Mouse (Mus musculus) thymus, postnatal 4 days (tissue): ENCODE data around the gene Gm20388.

Experiments used
- DNase-seq: peaks from one replicate; pipeline ENCODE4 v3.0.0; 2021

Gm20388 gene

DNA sequence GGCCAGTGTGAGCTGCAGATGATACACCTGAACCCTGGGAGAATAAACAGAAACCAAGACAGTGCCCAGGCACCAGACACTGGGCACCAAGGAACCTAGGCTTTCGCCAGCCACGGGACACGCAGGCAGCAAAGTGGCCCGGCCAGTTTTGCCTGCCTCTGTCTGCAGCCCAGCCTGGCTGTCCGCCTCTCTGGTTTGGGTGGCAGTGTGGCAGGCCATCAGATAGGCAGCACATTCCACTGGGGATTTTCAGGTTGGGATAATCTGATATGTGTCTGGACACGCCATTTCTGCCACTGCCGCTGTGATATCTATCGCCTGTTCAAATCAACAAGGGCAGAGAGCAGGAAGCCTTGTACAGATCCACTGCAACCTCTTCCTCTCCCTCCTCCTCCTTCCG lies 1353.6 kb downstream of the Gm20388 start:
- DNase-seq, result no peak

- DNase-seq, result no peak
Observed at GRCm38 (mm10) chr8:121271542-121271941, 1360.9 kb downstream of the Gm20388 start.

DNA sequence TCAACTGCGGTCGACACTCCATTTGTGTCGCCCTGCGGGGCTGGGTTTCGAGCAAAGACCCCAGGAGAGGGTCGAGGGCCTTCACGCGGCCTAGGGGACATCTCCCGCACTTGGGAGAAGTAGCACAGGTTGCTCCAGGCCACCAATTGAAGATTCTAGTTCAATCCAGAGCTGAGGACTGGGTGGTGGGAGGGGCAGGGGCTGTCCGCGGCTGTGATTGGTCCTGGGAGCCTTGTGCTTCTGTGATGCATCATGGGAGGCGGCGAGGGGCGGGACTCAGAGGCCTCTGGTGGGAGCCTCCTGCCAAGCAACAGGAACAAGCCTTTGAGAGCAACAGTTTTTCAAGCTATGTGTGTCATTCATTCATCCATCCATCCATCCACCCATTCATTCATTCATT lies 1362.6 kb downstream of the Gm20388 start:
- DNase-seq, result peak; percentile 18

DNA sequence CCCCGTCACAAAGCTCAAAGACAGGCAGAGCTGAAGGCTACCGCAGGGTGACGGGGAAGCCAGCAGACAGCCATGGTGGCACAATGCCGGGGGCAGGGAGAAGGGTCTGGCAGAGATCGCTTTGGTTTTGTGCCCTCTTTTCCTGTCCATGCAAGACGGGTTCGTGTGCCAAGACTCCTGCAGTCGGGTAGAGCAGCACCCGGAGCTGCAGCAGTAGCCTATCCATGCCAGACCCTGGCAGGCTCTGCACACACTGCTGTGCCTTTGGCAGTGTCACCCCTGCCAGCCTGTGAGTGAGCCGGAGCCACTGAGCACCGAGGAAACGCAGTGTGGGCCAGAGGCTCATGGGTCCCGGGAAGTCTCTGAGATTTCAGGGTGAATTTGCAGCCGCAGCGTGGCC lies 1363.0 kb downstream of the Gm20388 start:
- DNase-seq, result no peak

DNA sequence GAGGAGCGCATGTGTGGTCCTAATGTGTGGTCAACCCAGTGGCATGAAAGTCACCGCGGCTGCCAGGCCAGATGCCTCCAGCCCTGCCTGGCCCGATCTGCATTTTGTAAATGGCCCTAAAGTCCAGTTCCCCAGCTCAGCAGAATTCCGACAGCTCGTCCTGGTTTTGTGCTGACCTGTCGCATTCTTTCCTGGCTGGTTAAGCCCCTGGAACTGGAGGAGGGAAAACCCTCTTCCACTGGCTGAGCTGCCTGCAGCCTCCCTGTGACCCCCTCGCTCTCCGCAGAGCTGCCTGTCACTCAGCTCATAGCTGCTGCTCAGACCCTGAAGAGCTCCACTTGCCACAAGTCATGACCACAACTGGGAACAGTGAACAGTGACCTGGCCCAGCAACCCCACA lies 1369.8 kb downstream of the Gm20388 start:
- DNase-seq, result no peak

DNA sequence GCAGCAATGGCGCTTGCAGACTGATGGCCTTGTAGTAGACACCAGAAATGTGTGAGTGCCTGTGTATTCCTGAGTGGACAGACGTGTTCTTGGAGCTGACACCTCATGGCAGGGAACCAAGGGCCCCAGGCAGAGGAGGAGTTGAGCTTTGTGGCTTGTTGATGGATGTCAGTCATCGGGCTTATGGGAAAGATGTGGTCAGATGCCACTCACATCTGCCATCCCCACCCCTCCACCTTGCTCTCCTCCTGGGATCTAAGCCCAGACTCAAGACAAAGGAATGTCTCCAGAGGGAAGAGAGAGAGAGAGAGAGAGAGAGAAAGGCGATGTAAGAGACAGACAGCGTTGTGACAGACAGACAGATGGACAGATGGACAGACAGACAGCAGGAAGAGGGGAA lies 1378.7 kb downstream of the Gm20388 start:
- no peak for DNase-seq

DNA sequence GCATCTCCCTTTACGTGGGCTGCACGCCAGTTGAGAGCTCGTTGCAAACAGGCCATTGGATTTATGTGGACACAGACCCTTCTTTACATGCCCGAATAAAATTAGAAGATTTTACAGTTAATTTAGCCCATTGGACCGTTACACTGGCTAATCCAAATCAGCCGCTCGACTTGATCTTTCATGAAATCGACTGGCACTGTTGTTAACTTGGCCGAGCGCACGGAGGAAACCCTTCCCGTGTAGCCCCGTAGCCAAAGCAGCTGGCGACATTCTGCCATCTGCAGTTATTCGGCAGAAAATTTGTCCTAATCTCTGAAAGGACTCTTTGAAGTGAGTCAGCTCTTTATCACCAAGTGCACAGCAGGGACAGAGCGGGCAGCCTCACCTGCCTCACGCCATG lies 1379.9 kb downstream of the Gm20388 start:
- DNase-seq, result no peak

DNA sequence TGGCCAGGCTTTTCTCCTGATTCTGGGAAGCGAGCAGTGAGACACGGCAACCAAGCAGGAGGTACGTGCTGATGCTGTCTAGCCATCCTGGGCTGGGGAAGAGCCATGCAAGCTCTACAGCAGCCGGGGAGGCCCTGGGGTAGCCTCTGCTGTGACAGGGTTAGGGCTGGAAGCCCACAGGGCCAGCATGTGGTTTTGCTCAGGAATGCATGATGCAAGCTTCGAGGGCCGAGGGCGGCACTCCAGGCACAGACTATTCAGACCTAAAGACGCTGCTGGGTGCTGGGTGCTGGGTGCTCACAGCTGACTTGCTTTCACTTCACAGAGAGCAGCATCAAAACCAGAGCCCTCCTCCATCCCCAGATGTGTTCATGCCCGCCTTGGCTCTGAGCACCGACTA lies 1382.8 kb downstream of the Gm20388 start:
- DNase-seq, result no peak

GRCm38 (mm10) chr8:121294234-121295108 lies 1383.8 kb downstream of the Gm20388 start:
- no peak for DNase-seq

GRCm38 (mm10) chr8:121296082-121296481 lies 1385.4 kb downstream of the Gm20388 start:
- no peak for DNase-seq

- no peak for DNase-seq
Observed at GRCm38 (mm10) chr8:121296597-121296996, 1386.0 kb downstream of the Gm20388 start.

GRCm38 (mm10) chr8:121297299-121297698 lies 1386.7 kb downstream of the Gm20388 start:
- DNase-seq, result no peak

DNA sequence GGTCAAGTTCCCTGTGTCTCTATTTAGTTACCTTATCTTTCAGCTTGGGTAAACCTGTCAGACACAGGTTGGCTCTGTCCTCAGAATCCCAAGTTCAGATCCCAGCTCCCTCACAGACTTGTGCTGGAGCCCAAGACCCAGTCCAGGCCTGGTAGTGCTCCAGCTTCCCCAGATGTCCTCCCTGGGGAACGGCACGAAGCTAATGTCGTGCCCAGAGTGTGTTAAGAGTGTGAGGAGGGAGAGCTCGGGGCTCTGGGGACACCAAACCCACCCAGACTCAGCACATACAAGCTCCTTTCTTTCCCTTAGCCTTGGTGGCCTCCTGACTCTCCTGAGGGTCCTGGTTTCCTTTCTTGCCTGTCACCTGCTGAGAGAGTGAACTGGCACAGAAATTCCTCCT lies 1389.4 kb downstream of the Gm20388 start:
- DNase-seq, result no peak

DNA sequence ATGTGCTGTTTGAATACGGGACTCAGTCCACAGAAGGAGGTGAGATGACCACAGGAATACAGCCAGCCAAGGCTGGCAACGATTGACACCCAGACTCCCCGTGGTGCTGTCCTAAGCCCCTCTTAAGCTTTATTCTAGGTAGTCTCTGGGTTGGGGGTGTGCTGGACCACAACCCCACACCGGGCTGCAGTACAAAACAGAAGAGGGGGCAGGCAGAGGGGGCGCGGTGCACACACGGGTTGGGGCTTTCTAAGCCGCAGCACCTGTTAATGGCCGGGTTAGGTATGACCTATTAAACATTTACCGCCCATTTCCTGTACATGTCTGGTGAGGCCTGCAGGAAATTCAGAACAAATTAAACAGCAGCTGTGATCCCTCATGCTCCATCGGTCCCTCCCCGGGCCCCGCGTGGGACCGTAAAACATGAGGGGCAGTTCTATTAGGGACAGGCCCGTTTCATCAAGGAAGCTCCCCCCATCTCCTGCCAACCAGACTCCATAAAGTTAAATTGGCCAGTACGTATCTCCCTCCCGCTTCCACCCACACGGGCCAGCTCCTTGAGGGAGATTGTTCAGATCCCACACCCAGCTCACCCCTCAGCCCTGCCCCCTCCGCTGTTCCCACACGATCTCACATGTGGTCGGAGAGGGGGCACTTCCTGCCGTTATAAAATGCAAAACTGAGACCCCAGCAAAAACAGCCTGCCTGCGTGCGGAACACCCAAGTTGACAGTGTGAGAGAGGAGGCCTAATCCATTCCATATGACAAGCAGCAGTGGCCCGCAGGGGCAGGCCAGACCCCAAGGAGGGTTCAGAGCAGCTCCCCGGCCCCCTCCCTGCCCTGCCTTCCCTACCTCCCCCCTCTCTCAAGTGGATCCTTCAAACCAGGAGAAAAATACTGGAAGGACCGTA lies 1390.1 kb downstream of the Gm20388 start:
- DNase-seq, result peak; percentile 67

- DNase-seq, result peak; percentile 59
Observed at GRCm38 (mm10) chr8:121301431-121301830, 1390.8 kb downstream of the Gm20388 start.

DNA sequence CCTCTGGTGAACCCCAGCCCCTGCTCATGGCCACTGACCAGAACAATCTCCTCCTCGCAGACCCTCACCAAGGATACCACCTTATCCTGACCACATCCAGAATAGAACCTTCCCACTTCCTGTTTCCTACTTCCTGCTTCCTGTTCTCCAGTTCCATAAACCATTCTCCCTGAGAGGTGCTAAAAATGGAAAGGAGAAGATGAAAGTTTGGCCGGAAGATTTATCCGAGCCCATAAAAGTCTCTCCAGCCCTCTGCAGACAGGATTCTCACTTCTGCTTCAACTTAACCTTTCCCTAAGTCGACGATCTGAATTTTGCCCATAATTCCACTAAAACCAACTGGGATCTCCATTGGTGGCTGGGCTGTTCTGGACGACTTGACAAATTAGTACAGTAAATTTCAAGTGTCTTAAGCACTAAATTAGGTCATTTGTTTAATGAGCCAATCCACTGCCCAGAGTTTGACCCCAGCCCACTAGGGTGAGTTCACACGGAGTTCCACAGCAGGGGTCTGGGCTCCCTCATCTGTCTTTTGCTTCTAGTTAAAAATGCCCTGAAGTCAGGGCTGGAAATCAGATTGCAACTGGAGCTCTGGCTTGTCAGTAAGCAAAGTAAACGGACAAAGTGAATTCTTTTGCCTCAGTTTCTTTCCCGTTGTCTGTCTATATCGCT lies 1391.5 kb downstream of the Gm20388 start:
- no peak for DNase-seq

GRCm38 (mm10) chr8:121307723-121308122 lies 1397.1 kb downstream of the Gm20388 start:
- no peak for DNase-seq

- DNase-seq, result peak; percentile 21
Observed at GRCm38 (mm10) chr8:121310976-121311819, 1400.6 kb downstream of the Gm20388 start.

DNA sequence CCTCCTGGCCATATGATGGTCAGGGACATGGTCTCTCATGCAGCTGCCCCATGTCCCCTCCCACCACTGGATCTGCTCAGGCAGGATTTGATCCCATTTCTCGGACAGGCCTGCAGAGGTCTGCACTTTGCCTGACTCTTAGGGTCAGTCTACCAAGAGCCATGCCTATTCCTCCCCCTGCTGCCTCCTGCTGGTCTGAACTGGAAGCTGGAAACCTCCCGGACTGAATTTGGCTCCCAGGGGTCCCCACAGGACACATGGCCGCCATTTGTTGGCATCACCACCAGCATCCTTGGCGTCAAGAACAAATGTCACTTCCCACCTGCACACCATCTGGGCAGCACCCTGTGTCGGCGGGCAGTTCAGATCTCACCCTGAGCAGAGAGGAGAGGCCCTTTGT lies 1402.8 kb downstream of the Gm20388 start:
- DNase-seq, result peak; percentile 23

DNA sequence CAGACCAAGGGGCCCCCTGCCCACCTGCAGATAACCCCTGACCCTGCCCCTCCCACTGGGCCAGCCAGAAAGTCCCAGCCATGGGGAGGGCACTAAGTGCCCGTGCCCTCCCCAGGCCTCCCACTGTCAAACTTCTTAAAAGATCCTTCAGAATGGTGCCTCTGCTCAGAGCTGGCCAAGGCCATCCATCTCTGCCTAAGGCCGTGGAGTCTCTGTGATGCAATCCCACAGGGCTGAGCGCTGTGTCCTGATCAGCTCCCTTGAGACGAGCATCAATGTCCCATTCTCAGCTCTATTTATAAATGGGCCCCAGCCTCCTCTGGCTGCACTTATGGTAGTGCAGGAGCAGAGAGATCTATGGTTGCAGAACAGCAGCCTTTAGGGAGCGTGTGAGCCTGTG lies 1403.4 kb downstream of the Gm20388 start:
- DNase-seq, result no peak

- no peak for DNase-seq
Observed at GRCm38 (mm10) chr8:121315569-121315968, 1404.9 kb downstream of the Gm20388 start.

DNA sequence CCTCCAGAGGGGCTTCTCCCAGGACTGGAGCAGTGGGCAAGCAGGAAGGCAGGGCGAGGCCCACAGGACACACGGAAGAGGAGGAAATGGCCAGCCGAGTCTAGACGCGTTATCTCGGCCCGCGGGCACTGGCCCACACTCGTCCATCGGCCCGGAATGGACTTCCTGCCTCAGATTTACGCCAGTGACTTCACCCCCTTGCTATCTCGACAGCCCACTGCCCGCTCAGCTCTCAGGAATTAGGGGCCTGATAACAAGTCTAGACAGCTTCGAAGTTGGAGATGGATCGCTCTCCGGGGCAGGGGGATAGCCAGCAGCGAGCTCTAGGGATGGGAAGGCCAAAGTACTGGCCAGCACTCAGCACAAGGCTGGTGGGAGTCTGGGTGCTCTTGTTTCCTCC lies 1405.4 kb downstream of the Gm20388 start:
- no peak for DNase-seq
